Mouse (Mus musculus) thymus, postnatal 14 days (tissue): ENCODE data around the gene Htra2.
A peak's percentile ranks its signal among the peaks of the same experiment; 100 is the strongest.

Source experiments
- DNase-seq: peaks from one replicate; pipeline ENCODE4 v3.0.0; 2021

Htra2 gene

GRCm38 (mm10) chr6:83054871-83055431 is at the start of gene Htra2:
Gene Htra2 (minus strand): TSS chr6:83055273.
- DNase-seq: peak; percentile 74

DNA sequence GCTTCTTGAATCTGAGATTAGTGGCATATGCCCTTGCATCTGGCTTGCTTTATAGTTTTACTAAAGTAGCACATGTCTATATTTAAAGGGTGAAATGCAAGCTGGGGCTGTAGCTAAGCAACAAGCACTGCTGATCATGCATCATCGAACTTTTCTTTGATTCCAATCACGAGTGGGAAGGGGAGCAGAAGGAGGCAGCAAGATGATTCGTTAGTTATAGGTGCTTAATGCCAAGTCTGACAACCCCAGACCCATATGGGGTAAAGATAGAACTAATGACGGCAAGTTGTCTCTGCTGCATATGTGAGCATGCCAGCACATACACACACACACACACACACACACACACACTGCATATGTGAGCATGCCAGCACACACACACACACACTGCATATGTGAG is 49.1 kb upstream of the Htra2 start:
- DNase-seq: no peak

DNA sequence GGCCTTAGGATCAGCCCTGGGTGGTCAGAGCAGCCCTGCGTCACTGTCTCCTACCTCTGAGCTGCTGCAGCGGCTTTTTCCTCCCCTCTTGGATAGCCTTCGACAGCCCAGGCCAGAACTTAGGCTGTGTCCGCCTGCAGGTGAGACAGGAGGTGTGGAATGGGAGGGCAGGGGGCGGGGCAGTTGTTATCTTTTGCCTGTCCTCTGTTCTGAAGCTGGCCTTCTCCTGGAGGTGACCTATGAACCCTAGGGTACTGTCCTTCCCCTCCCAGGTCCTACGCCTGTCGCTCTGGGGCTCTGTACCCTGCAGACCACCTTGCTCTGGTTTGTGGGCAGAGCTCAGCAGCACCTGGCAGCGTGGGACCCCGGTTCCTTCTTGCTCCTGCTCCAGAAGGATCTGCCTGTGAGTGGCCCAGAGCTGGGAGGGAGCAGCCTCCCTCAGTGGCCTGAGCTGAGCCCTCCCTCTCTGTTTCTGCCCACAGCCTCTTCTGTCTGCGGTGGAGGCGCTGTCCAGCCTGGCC is 48.1 kb upstream of the Htra2 start:
- DNase-seq: no peak

- peak; percentile 86 for DNase-seq
Measured at GRCm38 (mm10) chr6:83101688-83102556, 46.8 kb upstream of the Htra2 start.

DNA sequence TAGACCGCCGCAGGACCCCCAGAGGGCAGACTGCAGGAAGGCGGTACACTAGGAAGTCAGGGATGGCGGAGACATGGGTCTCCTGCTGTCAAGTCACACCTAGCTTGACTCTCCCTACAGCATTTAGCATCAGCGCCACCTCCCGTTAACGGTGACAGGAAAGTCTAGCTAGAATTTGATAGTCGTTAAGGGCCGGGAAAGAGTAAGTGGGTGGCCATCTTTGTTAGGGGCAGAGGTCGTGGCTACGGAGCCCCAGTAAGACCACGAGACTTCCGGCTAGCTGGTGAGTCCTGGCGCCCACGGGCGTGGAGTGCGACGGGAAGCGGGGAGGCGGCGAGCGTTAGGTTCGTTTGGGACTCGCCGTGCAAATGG is 46.2 kb upstream of the Htra2 start, which contains the start of the genes Ccdc142 and Gm42688:
Gene Ccdc142, plus strand, starts transcription at position 286 of the 372 bp plus-strand sequence.
Gene Gm42688, plus strand, starts transcription at position 302 of the 372 bp plus-strand sequence.
- DNase-seq: peak; percentile 95

DNA sequence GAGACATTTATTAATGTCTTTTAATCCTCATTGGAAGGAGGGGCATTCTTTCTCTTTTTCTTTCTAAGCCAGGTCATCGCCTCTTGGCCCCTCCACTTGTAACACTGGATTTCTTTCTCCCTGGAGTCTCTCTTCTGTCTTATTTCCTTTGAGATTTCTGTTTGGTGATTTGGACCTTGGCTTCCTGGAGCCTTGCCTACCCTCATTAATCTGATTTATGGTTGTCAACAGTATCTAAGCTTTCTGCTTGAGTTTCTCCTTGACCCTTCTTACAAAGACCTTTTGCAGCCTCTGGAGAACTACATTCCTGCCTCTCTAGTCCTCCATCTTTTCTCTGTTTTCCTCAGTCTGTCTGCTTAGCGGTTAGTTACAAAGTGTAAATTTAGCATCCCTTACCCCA is 43.3 kb upstream of the Htra2 start:
- no peak for DNase-seq

- peak; percentile 59 for DNase-seq
Measured at GRCm38 (mm10) chr6:83095968-83096367, 40.9 kb upstream of the Htra2 start.

- no peak for DNase-seq
Measured at GRCm38 (mm10) chr6:83092416-83093127, 37.5 kb upstream of the Htra2 start.

DNA sequence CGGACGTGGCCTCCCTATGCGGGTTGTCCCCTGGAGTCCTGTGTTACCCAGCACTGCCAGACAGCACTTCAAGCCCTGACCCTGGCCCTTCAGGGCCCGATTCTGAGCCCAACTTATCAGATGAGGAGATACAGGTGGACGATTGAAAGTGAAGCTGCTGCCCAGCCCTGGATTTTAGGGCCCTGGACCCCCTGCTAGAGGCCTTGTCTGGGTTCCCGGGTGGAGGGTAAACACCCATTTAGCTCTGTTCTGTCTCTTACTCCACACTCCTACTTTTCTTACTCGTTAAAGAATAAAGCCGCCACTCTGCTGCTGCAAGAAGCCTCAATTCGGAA is 32.8 kb upstream of the Htra2 start:
- DNase-seq: no peak

DNA sequence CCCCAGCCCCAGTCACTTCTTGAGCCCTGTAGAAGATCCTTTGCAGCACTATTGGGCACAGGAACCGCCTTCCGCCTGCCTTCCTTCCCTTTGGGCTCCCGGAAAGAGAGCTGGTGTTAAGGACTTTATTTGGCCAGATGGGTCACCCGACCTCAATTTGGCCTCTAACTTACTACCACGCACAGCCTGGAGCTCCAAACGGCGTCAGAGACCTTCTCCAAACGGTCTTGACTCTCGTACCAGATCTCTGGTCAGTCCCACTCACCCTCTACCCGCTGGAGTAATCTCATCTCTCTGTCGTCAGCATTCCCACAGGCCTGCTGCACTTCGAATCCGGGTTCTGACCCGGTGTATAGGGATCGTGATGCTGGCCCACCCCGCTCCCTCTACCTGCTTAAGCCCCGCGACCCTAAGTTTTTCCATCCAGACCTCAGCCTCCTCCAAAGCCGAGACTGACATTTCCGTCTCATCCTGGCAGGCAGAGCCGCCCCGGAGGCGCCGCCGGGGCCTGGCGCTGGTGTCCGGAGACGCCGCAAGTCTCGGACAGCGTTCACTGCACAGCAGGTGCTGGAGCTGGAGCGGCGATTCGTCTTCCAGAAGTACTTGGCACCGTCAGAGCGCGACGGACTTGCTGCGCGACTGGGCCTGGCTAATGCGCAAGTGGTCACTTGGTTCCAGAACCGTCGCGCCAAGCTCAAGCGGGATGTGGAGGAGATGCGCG is 32.3 kb upstream of the Htra2 start:
- DNase-seq: no peak

DNA sequence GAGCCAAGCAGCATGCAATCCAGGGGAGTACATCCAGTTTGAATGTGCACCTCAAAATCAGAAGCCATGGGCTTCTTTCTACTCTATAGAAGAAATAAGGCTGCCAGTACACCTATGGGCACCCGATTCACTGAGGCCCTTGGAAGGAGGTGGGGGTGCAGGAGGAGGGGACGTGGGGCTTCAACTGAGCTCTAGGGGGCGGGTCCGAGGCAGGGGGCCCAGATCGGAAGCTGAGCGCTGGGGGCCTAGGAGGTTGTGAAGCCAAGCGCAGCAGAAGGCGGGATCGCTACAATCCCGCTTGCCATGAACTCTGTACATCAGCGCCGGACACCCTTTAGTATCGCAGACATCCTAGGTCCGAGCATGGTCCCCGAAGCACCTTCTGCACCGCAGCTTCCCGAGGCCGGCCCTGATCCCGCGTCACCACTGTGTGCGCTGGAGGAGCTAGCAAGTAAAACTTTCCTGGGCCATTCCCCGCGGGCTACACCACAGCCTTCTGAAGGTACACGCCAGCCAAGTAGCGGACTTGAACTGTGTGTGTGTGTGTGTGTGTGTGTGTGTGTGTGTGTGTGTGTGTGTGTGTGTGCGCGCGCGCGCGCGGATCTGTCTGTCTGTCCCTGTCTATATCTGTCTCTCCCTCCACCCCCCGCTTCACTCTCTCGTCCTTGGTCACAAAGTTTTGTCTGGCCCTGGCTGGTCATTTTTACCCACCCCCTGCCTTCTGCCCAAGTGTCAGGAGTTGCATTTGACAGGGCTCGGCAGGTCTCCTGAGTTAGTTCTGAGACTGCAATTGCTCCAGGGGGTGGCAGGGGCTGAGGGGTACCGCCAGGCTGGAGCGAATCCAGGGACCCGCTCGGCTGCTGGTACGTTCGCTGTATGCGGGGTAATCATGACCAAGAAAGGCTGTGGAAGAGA is 31.3 kb upstream of the Htra2 start, which contains the start of gene Lbx2:
Gene Lbx2, plus strand, starts transcription at position 247 of the 915 bp plus-strand sequence.
- peak; percentile 54 for DNase-seq

GRCm38 (mm10) chr6:83084477-83084876 is 29.4 kb upstream of the Htra2 start:
- no peak for DNase-seq

DNA sequence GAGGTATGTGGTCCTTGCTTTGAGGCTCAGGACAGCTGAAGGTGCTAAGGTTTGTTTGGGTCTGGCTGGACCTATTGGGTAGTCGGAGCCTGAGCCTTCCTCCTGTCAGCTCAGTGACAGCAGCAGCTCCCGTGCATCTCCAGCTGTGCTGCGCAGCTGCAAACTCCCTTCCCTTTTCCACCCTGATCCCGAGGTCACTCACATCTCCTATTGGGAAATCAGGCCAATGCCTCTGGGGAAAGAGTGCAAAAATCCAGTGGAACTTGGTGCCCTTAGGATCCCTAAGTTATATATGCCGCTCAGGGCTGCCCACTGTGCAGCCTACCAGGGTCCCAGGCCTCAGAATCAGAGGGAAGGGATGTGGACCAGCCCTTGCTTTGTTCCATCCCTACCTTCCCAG is 28.4 kb upstream of the Htra2 start:
- no peak for DNase-seq

DNA sequence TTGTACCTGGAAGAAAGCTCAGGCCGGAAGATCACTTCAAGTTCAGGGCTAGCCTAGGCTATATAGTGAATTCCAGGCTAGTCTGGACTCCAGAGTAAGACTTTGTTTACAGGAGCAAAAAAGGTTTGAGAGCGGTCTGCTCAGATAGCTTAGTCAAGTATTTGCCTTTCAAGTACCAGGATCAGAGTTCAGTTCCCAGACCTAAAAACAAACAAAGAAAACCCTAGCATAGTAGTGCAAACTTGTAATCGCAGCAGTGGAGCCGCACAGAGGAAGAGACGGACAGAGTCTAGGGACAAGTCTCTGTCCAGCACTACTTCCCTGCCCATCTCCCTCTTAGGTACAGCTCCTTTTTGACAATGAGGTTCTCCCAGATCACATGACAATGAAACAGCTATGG is 25.1 kb upstream of the Htra2 start:
- no peak for DNase-seq

GRCm38 (mm10) chr6:83078324-83078858 is 23.3 kb upstream of the Htra2 start:
- peak; percentile 100 for DNase-seq

DNA sequence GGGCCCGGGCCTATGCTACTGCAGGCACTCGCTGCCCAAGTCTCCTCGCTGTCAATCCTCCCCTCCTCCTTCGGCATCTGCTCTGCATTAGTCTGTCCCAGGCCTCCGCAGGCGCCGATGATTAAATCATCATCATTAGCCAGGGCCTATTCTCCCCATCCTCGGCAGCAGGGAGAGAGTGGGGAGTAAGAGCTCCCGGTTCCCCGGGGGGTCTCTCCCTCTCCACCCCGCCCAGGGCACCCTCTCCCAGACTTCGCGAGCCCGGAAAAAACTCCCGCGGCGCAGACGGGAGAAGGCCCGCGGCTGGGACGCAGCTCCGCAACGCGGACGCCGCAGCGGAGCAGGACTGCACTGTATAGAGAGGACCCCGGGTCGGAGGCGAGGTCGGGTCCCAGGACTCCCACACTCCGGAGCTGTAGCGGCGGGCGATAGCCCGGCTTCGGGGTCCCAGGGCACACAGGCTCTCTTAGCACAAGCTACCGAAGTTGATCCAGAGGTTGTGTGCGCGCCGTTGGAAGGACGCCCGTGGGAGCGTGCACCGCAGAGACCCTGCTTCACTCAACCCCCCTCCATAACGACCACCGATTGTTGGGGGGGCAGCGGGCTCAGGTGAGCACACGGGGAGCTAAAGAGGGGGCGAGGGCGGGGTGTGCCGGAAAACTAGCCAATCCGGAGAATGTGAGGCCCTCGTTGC is 22.7 kb upstream of the Htra2 start, which contains the start of gene Pcgf1:
Gene Pcgf1, plus strand, starts transcription at position 240 of the 694 bp plus-strand sequence.
- DNase-seq: no peak

GRCm38 (mm10) chr6:83074979-83075378 is 19.9 kb upstream of the Htra2 start:
- DNase-seq: peak; percentile 63

GRCm38 (mm10) chr6:83071220-83071619 is 16.1 kb upstream of the Htra2 start:
- DNase-seq: no peak

DNA sequence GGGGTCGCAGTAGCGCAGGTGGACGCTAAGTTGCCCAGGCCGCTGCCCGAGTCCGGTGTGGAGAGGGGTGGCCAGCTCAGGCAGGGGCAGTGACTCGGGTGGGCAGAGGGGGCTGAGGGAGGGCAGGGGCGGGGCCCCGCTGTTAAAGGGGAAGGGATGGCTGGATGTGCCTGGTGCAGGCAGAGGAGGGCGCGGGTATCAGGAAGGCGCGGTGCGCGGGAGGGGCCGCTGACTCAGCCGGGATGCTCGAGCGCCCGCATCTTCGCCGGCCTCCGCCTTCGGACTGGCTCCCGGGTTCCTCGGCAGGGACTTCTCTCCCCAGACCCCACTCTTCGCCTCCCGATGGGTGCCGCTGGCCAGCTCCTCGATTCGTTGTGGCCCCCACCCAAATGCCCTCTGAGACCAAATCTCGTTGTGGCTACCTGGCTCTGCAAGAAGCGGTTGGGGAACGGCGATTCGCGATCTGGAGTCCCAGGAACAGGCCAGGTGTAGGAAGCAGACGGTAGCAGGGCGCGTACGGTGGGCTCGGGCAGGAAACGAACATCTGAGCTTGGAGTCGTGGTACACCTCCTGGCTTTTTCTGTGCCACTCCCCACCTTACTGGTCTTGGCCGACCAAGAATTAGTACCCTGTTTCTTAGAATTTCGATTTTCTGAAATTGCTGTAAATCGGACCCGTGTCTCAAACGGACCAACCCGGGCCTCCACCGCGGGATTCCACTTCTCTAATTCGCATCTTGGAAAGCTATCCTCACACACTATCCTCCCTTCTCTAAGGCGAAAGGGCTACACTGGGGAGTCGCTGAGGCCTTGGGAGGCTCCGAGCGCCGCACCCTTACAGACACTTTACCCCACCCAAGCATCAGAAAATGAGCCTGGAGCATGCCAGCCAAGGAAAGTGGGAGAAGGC is 15.5 kb upstream of the Htra2 start:
- DNase-seq: no peak

DNA sequence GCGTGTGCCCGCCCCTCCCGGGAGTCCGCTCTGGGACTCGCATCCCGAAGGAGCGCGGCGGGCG is 15.0 kb upstream of the Htra2 start, which contains the start of gene Tlx2:
Gene Tlx2, minus strand, starts transcription at position 47 of the 64 bp plus-strand sequence.
- DNase-seq: no peak
